Mouse (Mus musculus): ENCODE results near the gene Heatr6.

DNA sequence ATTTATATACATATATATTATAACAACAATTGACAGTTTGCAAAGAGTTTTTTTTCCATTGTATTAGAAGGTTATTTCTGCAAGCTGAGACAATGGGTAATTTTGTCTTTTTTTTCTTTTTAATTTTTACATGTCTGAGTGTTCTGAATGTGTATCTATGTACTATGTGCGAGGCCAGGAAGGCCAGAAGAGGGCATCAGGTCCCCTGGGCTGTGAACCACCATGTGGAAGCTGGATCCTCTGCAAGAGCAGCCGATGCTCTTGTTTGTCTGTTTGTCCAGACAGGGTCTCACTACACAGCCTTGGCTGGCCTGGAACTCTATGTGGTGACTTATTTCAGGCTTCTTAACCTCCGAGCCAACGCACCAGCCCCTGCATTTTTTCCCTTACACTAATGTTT is 37.6 kb downstream of the Heatr6 start:
- no peak for TF ChIP-seq CTCF (IDR thresholded peaks at IDR 0.05; ENCODE audit: extremely low read depth, insufficient read depth, low read length)
- TF ChIP-seq POLR2A (IDR thresholded peaks at IDR 0.05; ENCODE audit: extremely low read depth, insufficient read depth, low read length): no peak
